Mouse (Mus musculus): ENCODE results near the gene Kdm6b.

DNA sequence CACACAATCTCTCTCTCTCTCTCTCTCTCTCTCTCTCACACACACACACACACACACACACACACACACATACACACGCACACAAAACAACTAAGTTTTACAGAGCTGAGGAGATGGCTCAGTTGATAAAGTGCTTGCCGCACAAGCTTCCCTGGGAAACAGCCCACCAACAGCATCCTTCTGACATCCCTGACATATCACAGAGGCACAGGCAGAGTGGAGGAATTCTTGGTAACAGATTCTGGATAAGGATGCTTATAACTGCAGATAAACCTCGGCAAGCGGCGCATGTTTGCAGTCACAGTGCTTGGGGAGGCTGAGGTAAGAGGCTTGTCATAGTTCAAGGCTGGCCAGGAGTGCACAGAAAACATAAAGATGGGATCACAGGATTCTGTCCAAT lies 48.1 kb upstream of the Kdm6b start:
- TF ChIP-seq POLR2A (IDR thresholded peaks at IDR 0.05; ENCODE audit: borderline replicate concordance, low read depth, low read length) (no peak), CTCF (IDR thresholded peaks at IDR 0.05; ENCODE audit: low read depth, low read length) (no peak)

Data from bone marrow macrophage, adult 2 months (primary cell).